Mouse (Mus musculus) cortical plate, adult 2 months (tissue): Measurements from ENCODE around the gene Slc6a11. TPM values are rescaled to one million over a fixed set of nuclear protein-coding genes. Genes with fewer than 3 reads are reported as not detected.

Experiments
- H3K27ac ChIP-seq: fragments of 200-500 bp; 2 replicates; pipeline ENCODE4 v1.5.1; 2012; ENCODE audit warnings: low read length, control low read depth, inconsistent platforms; ENCODE audit not compliant: insufficient read depth
- H3K4me1 ChIP-seq: fragments of 200-500 bp; 2 replicates; pipeline ENCODE4 v1.6.1; 2011; ENCODE audit warnings: low read length; ENCODE audit not compliant: control insufficient read depth, insufficient read depth
- H3K4me3 ChIP-seq: fragments of 200-500 bp; 2 replicates; pipeline ENCODE4 v1.5.1; 2011; ENCODE audit warnings: mild to moderate bottlenecking, low read length, control low read depth; ENCODE audit not compliant: insufficient read depth
- CTCF ChIP-seq: fragments of 200-500 bp; IDR thresholded peaks from 2 replicates; pipeline ENCODE4 v1.5.1; 2011; ENCODE audit warnings: mild to moderate bottlenecking, control low read depth, low read length; ENCODE audit not compliant: insufficient read depth; ENCODE audit errors: extremely low read depth
- POLR2A ChIP-seq: fragments of 200-500 bp; IDR thresholded peaks from 2 replicates; pipeline ENCODE4 v1.6.1; 2011; ENCODE audit warnings: mild to moderate bottlenecking, low read length, control low read depth; ENCODE audit not compliant: insufficient read depth; ENCODE audit errors: extremely low read depth
- polyA plus RNA-seq: library from polyadenylated mRNA; depleted of rRNA; stranded (reverse); fragments of >200 nt; gene quantifications from 2 replicates; pipeline ENCODE4 v1.2.3, GENCODE M21; 2012

The Slc6a11 gene
- polyA plus RNA-seq, 1 experiment, result 124 TPM

DNA sequence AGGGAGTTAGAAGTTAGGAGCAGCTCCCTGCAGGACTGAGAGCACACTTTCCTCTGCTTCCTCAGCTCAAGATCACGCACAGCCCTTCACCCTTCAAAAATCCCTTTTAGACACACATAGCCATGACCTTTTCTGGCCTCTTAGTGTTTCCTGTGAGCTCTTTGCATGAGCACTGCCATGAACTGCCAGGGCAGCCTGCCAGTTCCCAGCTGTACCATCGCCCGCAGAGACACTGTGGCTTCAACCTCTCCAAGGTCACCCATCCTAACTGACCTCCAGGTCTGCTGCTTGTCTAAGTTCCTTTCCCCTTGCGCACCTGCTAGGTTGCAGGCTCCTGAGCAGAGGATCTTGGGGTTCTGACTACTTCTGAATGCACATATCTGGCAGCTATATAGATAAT, 83.4 kb downstream of the Slc6a11 start:
- TF ChIP-seq POLR2A (no peak), CTCF (no peak)
- Histone ChIP-seq H3K4me1 (peaks cover 9% of the 10 kb centered on the region), H3K4me3 (no peak overlapping the region), H3K27ac (no peak overlapping the region)

GRCm38 (mm10) chr6:114216741-114217414, 85.8 kb downstream of the Slc6a11 start:
- no peak overlapping the region for H3K4me3 ChIP-seq
- H3K27ac ChIP-seq, result no peak overlapping the region
- TF ChIP-seq POLR2A (no peak), CTCF (no peak)
- H3K4me1 ChIP-seq, result peaks cover 9% of the 10 kb centered on the region

DNA sequence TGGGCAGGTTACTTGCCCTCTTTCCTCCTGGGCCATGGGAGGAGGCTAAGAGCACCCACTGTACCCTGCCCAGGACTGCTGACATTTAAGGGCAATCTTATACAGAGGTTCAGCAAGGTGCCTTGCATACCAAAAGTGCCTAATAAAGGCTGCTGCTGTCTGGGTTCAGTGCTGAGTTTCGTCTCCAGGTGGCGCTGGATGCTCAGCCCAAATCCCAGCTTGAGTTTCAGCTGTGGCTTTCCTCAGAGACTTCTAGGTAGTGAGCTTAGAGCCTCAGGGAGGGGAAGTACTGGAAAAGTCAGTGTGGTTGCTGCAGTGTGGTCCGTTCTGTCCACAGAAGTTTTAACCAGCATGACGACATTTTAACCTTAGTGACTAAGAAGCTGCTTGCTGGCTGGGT, 93.4 kb downstream of the Slc6a11 start:
- TF ChIP-seq CTCF (peak; percentile 74), POLR2A (no peak)
- H3K27ac ChIP-seq, result no peak overlapping the region
- no peaks in the 10 kb centered on the region for H3K4me1 ChIP-seq
- no peak overlapping the region for H3K4me3 ChIP-seq

DNA sequence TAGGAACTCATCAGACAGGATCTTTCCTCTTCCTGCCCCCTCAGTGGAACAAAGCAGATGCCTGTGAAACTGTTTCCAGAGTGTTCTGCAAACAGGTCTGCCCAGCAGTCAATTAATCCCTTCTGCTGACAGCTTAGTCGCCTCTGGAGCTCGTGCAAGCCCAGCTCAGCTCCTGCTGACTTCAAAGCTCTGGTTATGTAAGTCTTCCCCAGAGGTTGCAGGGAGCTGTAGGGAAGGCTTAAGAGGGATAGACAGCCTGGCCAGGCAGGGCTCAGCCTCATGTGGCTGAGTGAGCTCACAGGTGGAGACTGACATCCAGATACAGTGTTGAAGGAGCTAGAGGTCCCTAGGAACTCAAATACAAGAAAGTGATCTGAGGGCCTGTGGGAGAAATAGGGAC, 96.3 kb downstream of the Slc6a11 start:
- TF ChIP-seq POLR2A (no peak), CTCF (no peak)
- no peaks in the 10 kb centered on the region for H3K4me1 ChIP-seq
- no peak overlapping the region for H3K27ac ChIP-seq
- H3K4me3 ChIP-seq, result no peak overlapping the region

DNA sequence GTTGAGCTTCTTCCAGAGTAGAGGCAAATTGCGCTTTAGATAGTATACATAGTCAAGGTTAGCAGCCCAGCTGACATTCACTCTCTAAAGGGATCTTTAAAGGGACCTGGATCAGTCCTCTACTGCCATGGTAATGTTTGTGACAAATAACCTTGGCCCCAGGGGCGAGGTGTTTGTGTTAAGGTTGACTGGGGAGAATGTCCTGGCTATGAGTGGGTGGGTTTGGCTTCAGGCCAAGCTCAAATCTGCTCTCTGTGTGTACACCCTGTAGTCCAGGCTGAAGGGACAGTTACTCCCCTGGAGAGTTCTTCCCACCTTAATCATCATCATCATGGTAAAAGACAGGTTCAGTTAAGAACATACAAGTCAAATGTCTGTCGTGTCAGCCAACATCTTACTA, 97.2 kb downstream of the Slc6a11 start:
- no peak for TF ChIP-seq POLR2A
- TF ChIP-seq CTCF, result no peak
- Histone ChIP-seq H3K27ac (no peak overlapping the region), H3K4me1 (no peaks in the 10 kb centered on the region), H3K4me3 (no peak overlapping the region)

DNA sequence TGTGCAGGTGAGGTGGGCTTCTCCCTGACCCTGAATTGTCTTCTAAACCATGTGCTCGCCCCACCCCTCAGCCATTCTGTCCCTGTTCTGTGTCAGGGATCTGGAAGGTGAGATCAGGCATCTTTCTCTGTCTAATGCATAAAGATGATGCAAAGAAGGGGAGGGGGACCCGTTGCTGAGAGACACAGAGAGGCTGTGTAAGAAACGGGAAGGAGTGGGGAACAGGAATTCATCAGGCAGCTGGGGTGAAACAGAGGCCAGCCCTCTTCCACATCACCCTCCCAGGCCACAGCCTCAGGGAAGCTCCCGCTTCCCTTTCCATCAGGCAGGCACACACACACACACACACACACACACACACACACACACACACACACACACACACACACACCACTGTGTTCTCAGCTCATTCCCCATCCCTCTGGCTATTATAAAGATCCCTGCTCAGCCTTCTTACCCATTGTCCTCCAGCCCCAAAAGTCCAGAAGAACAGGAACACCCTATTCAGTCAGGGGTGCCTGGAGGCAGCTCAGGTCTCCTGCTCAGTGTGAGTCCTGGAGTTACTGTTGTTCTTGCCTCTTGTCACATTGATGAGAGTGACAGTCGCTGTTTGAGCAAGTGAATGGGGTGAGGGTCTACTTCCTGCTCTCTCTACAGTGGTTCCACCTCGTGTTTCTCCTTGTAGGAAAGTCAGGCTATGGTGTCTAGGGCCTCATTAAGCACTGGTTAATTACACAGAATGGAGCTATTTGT, 108.0 kb downstream of the Slc6a11 start:
- no peak overlapping the region for H3K4me3 ChIP-seq
- H3K27ac ChIP-seq, result no peak overlapping the region
- TF ChIP-seq POLR2A, result no peak
- TF ChIP-seq CTCF, result no peak
- no peaks in the 10 kb centered on the region for H3K4me1 ChIP-seq

DNA sequence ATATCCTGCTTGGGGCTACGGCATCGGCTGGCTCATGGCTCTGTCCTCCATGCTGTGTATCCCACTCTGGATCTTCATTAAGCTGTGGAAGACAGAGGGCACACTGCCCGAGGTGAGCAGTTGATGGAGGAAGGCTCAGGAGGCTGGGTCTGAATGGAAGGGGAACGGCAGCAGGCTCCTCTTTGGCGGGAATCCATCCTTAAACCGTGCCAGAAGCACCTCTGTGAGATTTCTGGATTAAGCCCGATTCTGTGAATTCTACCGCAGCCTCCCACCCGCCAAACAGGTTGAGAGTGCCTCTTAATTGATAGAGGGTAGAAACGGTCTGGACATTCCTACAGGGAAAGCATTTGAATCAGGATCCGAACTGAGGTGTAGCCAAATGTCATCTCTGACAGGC, 114.6 kb downstream of the Slc6a11 start:
- H3K27ac ChIP-seq, result no peak overlapping the region
- no peaks in the 10 kb centered on the region for H3K4me1 ChIP-seq
- no peak overlapping the region for H3K4me3 ChIP-seq
- TF ChIP-seq POLR2A, result no peak
- no peak for TF ChIP-seq CTCF

GRCm38 (mm10) chr6:114250311-114250710, 119.3 kb downstream of the Slc6a11 start:
- Histone ChIP-seq H3K4me1 (peaks cover 2% of the 10 kb centered on the region; the same call in 1 of the 2 replicates), H3K27ac (no peak overlapping the region), H3K4me3 (no peak overlapping the region)
- TF ChIP-seq CTCF (peak; percentile 97), POLR2A (no peak)

DNA sequence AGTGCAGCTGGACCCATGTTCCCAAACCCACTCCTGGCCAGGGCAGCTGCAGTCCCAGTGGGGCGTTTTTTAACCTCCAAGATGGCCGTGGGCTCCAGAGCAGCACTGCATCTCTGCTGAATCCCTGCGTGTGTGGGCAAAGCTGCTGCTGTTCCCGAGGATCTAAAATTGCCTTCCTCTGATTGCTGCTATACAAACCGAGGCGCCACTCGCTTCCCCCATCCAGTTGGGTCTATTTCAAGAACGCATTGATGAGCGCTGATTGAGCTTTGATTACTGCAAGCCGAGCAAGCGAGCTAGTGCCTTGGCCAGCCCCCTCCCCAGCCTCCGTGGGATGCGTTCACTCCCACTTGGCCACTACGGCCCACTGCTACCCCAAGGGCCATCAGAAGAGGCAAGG, 123.9 kb downstream of the Slc6a11 start:
- TF ChIP-seq CTCF, result no peak
- TF ChIP-seq POLR2A, result no peak
- no peak overlapping the region; the same call in 1 of the 2 replicates for H3K27ac ChIP-seq
- no peak overlapping the region for H3K4me3 ChIP-seq
- H3K4me1 ChIP-seq, result peaks cover 2% of the 10 kb centered on the region; the same call in 1 of the 2 replicates
